Mouse (Mus musculus) kidney, adult 2 months (tissue): ENCODE measurements around the gene Tedc2.

ENCODE experiments used
- CTCF ChIP-seq: fragments of 200-500 bp; conservative IDR thresholded peaks from 2 replicates; pipeline ENCODE4 v1.5.1; 2011; ENCODE audit warnings: low read depth, mild to moderate bottlenecking, control low read depth, low read length, moderate library complexity, mixed read lengths; ENCODE audit not compliant: insufficient read depth, insufficient read length
- POLR2A ChIP-seq: fragments of 200-500 bp; IDR thresholded peaks from one replicate; pipeline ENCODE4 v1.6.1; 2011; ENCODE audit warnings: low read depth, low read length, control low read depth

DNA sequence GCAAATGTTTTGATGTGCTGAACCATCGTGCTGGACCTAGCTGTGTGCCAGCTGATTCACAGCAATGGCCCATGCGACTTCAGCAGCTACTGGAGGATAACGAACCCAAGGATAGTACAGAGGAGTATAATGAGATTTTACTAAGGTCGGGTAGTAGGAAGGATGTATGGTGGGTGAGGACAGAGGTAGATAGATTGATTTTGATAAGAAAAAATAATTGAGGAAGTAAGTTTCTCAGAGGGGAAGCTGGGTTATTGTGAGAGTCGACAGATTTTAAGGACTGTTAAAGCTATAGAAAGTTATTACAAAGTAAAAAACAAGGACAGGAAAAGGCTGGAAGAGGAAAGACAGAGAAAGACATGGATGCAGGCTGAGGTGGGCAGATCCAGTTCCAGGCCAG lies 39.1 kb upstream of the Tedc2 start:
- TF ChIP-seq CTCF: no peak
- TF ChIP-seq POLR2A: no peak
